Mouse (Mus musculus): Measurements from ENCODE around the gene Timp4.

DNA sequence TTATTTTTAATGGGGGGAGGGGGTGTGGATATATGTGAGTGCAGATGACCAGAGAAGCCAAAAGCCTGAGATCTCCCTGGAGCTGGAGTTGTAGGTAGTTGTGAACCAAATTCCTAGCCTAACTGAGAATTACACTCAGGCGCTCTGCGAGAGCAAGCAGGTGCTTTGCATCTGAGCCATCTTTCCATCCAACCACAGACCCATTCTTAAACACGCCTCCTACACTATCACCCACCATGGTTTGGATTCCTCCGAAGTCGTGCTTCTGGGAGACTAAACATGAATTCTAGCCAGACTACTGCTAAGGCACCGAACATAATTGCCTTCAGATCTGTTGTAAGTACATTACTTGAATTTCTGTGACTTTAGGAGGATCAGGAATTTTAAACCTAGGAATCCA is 34.4 kb upstream of the Timp4 start:
- TF ChIP-seq CTCF (conservative IDR thresholded peaks at IDR 0.05 in 1 of 2, IDR thresholded peaks at IDR 0.05 in 1 of 2; ENCODE audit: low read depth in 2 of 2, low read length in 2 of 2) (no peak), POLR2A (IDR thresholded peaks at IDR 0.05; ENCODE audit: low read depth, low read length) (no peak), ELF1 (IDR thresholded peaks at IDR 0.05; ENCODE audit: low read depth, low read length) (no peak), RCOR1 (conservative IDR thresholded peaks at IDR 0.05; ENCODE audit: low read depth, low read length) (no peak), BHLHE40 (IDR thresholded peaks at IDR 0.05; ENCODE audit: low read depth, low read length) (no peak), ZNF384 (IDR thresholded peaks at IDR 0.05; ENCODE audit: low read depth, low read length) (no peak)

Data from CH12.LX (cell line).